Mouse (Mus musculus) E14TG2a.4 (cell line): ENCODE measurements at regions not wholly inside any gene's neighbourhood (a gene's known extent, or its start where the extent isn't known, plus 50 kb on each side); places are given as distances from the start of the nearest gene placed in this dataset.

Source experiments
- CTCF ChIP-seq: conservative IDR thresholded peaks from 2 replicates; pipeline ENCODE4 v1.5.1; 2014; ENCODE audit warnings: low read length
- NANOG ChIP-seq: IDR thresholded peaks from 2 replicates; pipeline ENCODE4 v1.6.1; 2014; ENCODE audit warnings: borderline replicate concordance, low read length, mixed read lengths
- POU5F1 ChIP-seq: IDR thresholded peaks from 2 replicates; pipeline ENCODE4 v1.6.1; 2014; ENCODE audit warnings: low read length, borderline replicate concordance

DNA sequence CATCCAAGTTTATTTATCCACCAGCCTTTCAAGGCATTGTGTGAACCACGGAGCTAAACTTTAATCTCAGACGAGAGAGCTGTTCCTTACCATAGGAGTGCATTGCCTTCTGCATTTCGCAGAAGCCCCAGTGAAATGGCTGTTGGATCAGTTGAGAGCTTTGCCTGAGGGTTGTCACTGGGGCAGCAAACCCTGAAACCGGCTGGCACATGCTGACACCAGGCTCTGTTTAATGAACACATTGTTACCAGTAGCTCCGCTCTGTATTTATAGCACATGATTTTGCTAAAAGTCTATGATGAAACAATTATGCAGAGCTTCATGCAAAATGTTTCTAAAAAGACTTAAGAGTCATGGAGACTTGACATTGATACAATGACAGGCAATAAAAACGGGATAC lies 61.2 kb upstream of the Cnih3 start:
- no peak for TF ChIP-seq CTCF
- TF ChIP-seq NANOG = no peak
- TF ChIP-seq POU5F1 = no peak; the same call in 1 of the 2 replicates
